Mouse (Mus musculus) frontal cortex, adult 2 months (tissue): ENCODE data around the gene Edc4. TPM values are rescaled to one million over a fixed set of nuclear protein-coding genes. Genes with fewer than 3 reads are reported as not detected.

Experiments used
- DNase-seq, 2 experiments: peaks; one replicate each; pipeline ENCODE4 v3.0.0; 2022; ENCODE audit warnings: low spot score in 1 of 2; ENCODE audit errors: extremely low spot score in 1 of 2
- polyA plus RNA-seq: library from polyadenylated mRNA; depleted of rRNA; stranded (reverse); fragments of >200 nt; gene quantifications from 2 replicates; pipeline ENCODE4 v1.2.3, GENCODE M21; 2012; rRNA removed

Gene Edc4
- polyA plus RNA-seq, 1 experiment: 78.3 TPM

DNA sequence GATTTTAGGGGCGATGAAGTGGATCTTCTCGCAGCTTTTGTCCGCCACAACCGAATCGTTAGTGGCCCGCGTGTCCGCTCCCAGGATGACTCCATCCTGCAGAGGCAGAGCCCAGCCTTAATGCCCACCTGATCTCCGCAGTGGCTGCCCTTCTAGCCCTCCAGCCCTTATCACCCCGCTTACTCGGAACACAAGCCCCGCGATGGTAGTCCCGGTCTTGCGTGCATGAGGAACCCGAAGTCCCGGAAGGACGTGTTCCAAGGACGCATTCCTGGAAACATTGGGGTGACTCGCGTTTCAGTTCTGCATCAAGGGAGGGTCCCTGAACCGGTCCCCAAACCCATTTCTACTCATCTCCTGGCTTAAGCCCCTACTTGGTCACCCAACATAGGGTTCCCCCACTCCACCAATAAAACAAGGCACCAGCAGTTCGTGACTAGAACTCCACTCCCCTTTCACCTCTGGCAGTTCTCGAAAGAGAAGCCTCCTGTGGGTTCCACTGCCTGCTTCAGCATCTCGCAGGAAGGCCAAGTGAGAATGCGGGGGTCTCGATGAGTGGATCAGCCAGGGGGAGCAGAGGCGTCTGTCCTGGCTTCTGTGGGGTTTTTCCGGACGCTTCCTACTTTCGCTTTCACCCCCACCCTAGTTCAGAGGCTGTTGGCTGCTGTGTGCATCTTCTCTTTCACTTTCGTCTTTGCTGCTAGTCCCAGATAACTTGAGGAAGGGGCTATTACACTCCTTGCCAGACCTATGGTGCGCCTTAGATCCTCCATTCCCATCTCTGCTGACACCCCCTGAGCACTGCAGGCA, 57.0 kb downstream of the Edc4 start:
- DNase-seq: peak in 1 of 2 experiments; percentile 47

DNA sequence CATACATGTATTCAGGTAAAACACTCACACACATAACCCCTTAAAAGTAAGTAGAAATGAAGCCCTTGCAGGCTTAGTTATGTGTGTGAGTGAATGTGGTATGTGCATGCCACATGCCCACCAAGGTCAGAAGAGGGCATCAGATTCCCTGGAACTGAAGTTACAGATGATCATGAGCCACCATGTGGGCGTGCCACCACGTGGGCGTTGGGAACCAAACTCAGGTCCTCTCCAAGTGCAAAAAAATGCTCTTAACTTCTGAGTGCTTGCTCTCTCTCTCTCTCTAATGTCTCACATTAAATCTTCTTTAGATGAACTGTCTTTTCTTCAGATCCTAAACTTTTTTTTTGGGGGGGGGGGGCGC, 57.6 kb downstream of the Edc4 start, which contains the start of gene Psmb10:
TSS of gene Psmb10 (minus strand) at position 139 of the 364 bp plus-strand sequence.
- peak in 1 of 2 experiments; percentile 60 for DNase-seq

DNA sequence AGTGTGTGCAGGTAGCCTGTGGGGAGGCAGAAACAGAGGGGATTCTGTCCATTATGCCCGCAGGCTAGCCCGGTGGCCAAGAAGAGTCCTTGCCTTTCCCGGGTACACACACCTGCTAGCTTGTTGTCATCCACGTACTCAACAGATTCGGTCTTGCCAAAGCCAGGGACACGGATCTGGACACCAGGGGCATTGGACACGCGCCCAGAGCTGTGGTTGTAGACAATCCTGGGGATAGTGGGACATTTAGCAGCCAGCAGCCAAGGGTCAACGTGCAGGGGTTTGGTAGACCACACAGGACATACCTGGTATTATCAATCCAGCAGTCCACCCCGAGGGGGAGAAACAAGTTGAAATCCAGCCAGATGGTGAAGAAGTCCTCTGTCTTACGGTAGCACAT, 61.3 kb downstream of the Edc4 start:
- no peak for DNase-seq

DNA sequence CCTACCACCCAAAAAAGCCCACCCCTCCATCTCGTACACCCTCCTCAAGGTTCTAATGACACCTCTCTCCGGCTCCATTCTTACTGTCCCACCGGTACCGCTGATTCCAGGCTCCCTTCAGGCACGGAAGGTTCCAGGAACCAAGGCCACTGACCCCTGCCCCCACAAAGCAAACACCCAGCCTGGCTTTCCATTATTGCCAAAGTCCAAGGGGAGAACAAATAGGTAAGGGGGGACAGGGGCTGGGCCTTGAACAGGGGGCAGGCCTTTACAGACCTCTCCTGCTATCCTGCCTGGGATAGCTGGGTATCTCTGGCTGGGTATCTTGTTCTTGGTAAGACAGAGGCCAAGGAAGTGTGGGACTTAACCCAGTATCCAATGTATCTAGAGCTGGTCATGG, 61.9 kb downstream of the Edc4 start:
- DNase-seq: no peak

DNA sequence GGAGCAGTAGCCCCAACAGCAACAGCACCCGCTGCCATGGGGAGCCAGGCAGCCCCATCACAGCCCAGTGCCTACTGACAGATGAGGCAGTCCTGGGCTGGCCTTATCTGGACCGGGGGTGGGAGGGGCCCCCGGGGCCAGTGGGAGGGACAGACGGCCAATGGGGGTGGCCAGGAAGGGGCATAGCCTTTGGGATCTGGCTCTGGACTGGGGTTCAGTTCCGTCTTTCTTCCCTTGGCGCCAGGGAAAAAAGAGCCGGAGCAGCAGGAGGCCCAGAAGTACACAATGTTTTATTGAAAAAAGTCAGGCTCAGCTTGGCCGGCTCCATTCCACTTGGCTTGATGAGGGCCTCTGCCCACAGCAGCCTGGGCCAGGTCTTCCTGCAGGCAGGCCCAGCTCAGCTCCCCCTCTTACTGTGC, 62.6 kb downstream of the Edc4 start, which contains the start of gene Lcat:
TSS of gene Lcat (minus strand) at position 62 of the 419 bp plus-strand sequence.
- DNase-seq: peak in 1 of 2 experiments; percentile 51

Other genes with a start within 250 kb of the Edc4 start
- gene Ctcf, start 244.3 kb upstream of the Edc4 start, polyA plus RNA-seq: 34.9 and 37.1 TPM in 2 replicates
- gene Agrp, start 243.5 kb upstream of the Edc4 start, polyA plus RNA-seq: 0.25 and 0.36 TPM in 2 replicates
- 33.6 and 37.2 TPM in 2 replicates for gene Carmil2, start 194.6 kb upstream of the Edc4 start, polyA plus RNA-seq
- gene Acd, start 179.8 kb upstream of the Edc4 start, polyA plus RNA-seq: 42.5 and 46.0 TPM in 2 replicates
- 49.5 and 57.0 TPM in 2 replicates for gene Pard6a, start 179.7 kb upstream of the Edc4 start, polyA plus RNA-seq
- 0.38 and 0.92 TPM in 2 replicates for gene 4933405L10Rik, start 173.2 kb upstream of the Edc4 start, polyA plus RNA-seq
- gene Enkd1, start 172.7 kb upstream of the Edc4 start, polyA plus RNA-seq: 15.6 and 16.0 TPM in 2 replicates
- gene Gfod2, start 122.2 kb upstream of the Edc4 start, polyA plus RNA-seq: 18.1 and 21.5 TPM in 2 replicates
- 24.2 and 28.5 TPM in 2 replicates for gene Ranbp10, start 53.5 kb upstream of the Edc4 start, polyA plus RNA-seq
- gene Tsnaxip1, start 53.1 kb upstream of the Edc4 start, polyA plus RNA-seq: 0.17 TPM in 1 of 2 replicates, not detected in the other
- gene Cenpt, start 27.6 kb upstream of the Edc4 start, polyA plus RNA-seq: 31.5 and 32.3 TPM in 2 replicates
- 47.0 and 47.1 TPM in 2 replicates for gene Thap11, start 25.7 kb upstream of the Edc4 start, polyA plus RNA-seq
- 79.7 and 94.9 TPM in 2 replicates for gene Nutf2, start 20.3 kb upstream of the Edc4 start, polyA plus RNA-seq
- 4.2 and 8.1 TPM in 2 replicates for gene Nrn1l, start 12.7 kb downstream of the Edc4 start, polyA plus RNA-seq
- 13.3 TPM in 2 replicates for gene Pskh1, start 19.6 kb downstream of the Edc4 start, polyA plus RNA-seq
- gene Ctrl, start 53.0 kb downstream of the Edc4 start, polyA plus RNA-seq: 4.5 and 4.9 TPM in 2 replicates
- gene Psmb10, start 57.6 kb downstream of the Edc4 start, polyA plus RNA-seq: 115 and 125 TPM in 2 replicates
- gene Lcat, start 62.5 kb downstream of the Edc4 start, polyA plus RNA-seq: 75.1 and 75.6 TPM in 2 replicates
- gene Slc12a4, start 85.2 kb downstream of the Edc4 start, polyA plus RNA-seq: 24.9 and 28.3 TPM in 2 replicates
- gene Dpep3, start 98.5 kb downstream of the Edc4 start, polyA plus RNA-seq: not detected in 2 replicates
- gene Dus2, start 110.5 kb downstream of the Edc4 start, polyA plus RNA-seq: 27.1 and 28.5 TPM in 2 replicates
- gene Dpep2nb, start 125.1 kb downstream of the Edc4 start, polyA plus RNA-seq: not detected in 2 replicates
- gene Ddx28, start 131.0 kb downstream of the Edc4 start, polyA plus RNA-seq: 9.6 and 11.4 TPM in 2 replicates
- 7.7 TPM in 2 replicates for gene Nfatc3, start 178.0 kb downstream of the Edc4 start, polyA plus RNA-seq